Mouse (Mus musculus): Measurements from ENCODE around the gene St14. TPM values are rescaled to one million over a fixed set of nuclear protein-coding genes. Genes with fewer than 3 reads are reported as not detected.
"Not testable (repeated sequence)": the region's sequence is repeated elsewhere in the genome, so short reads cannot be mapped to it uniquely, and the experiment has no call there.

The St14 gene
- 0.96 and 1.3 TPM in 2 replicates for polyA plus RNA-seq (2015; fragmentation: Nextera tagmentation; extraction: Ambion mirVana)

DNA sequence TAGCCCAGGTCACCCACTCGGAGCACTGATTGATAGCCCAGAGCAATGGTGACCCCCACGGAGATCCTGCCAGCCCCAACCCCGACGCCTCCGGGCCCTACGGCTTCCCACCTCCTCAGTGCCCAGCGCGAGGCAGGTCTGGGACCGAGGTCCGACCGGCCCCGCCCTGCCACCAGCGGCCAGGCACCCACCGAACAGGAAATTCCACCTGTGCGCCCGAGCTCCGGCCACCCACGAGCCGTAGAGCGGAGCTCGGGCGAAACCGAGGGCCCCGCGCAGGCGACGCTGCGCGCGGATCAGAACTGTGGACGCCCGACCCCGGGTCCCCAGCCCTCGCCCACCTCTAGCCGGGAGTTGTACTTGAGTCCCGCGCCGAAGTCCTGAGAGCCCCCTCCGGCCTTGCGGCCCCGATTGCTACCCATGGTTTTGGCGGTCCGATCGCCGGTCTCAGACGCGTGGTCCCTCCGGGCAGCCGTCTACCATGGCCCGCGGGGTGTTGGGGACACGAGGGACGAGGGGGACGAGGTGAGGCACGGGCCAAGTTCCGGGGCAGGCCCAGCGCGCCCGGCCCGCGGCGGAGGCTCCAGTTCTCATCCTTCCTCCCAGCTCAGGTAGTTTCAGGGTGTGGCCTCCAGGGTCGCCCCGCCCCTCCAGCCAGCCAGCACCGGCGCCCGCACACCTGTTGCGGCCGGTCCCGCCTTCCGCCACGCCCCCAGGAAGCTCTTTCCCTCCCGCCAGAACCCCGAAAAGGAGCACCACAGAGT lies at the start of gene St14:
Gene St14, minus strand, starts transcription at position 649 of the 764 bp plus-strand sequence.
- Histone ChIP-seq H3K9me3 (replicated peaks; ENCODE audit: control insufficient read depth, low read length, poor library complexity, severe bottlenecking) (no peaks in the 10 kb centered on the region), H3K4me2 (ENCODE audit: low read length) (peak within 1 kb of the TSS; percentile 80), H3K36me3 (ENCODE audit: control insufficient read depth, insufficient read depth, low read length) (no peaks in the 10 kb centered on the region), H3K4me3 (ENCODE audit: low read depth, low read length) (peak within 1 kb of the TSS; percentile 45), H3K9ac (ENCODE audit: low read depth, low read length) (peak within 1 kb of the TSS; percentile 52), H3K27me3 (ENCODE audit: control insufficient read depth, insufficient read depth, low read depth, low read length) (peaks cover 34% of the 10 kb centered on the region), H3K4me1 (ENCODE audit: control insufficient read depth, insufficient read depth, low read length) (peaks cover 18% of the 10 kb centered on the region), H3K27ac (ENCODE audit: low read length) (no peak within 1 kb of the TSS)
- 1% methylated on average over 74 of the region's 74 CpGs for WGBS
- ATAC-seq: peak; percentile 44; the same call in 1 of the 2 replicates

DNA sequence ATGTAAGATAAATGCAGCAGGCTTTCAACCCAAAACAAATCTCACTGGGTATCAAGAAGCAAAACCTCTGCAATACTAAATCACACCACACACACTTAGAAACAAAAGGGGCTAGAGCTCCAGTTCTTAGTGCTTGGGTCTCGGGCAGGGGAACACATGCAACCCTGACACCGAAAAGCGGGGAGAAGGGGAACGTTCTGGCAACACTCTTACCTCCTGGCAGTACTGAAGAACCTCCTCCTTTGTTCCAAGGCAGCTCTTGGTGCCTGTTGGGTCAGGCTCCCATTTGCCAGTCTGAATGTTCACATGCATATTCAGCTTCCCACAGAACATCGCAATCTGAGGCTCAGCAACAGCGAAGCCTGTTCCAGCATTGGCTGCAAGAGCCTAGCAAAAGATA lies 46.0 kb upstream of the St14 start:
- Histone ChIP-seq H3K4me2 (ENCODE audit: low read length) (no peak overlapping the region), H3K4me3 (ENCODE audit: low read depth, low read length) (no peak overlapping the region), H3K9me3 (replicated peaks; ENCODE audit: control insufficient read depth, low read length, poor library complexity, severe bottlenecking) (no peaks in the 10 kb centered on the region), H3K27ac (ENCODE audit: low read length) (0 out of 2 replicates have a peak overlapping the region, but pooled peaks have one; percentile 30), H3K36me3 (ENCODE audit: control insufficient read depth, insufficient read depth, low read length) (no peaks in the 10 kb centered on the region), H3K9ac (ENCODE audit: low read depth, low read length) (no peak overlapping the region), H3K4me1 (ENCODE audit: control insufficient read depth, insufficient read depth, low read length) (no peaks in the 10 kb centered on the region), H3K27me3 (ENCODE audit: control insufficient read depth, insufficient read depth, low read depth, low read length) (no peaks in the 10 kb centered on the region)
- 85% methylated on average over 6 of the region's 6 CpGs for WGBS
- no peak for ATAC-seq

DNA sequence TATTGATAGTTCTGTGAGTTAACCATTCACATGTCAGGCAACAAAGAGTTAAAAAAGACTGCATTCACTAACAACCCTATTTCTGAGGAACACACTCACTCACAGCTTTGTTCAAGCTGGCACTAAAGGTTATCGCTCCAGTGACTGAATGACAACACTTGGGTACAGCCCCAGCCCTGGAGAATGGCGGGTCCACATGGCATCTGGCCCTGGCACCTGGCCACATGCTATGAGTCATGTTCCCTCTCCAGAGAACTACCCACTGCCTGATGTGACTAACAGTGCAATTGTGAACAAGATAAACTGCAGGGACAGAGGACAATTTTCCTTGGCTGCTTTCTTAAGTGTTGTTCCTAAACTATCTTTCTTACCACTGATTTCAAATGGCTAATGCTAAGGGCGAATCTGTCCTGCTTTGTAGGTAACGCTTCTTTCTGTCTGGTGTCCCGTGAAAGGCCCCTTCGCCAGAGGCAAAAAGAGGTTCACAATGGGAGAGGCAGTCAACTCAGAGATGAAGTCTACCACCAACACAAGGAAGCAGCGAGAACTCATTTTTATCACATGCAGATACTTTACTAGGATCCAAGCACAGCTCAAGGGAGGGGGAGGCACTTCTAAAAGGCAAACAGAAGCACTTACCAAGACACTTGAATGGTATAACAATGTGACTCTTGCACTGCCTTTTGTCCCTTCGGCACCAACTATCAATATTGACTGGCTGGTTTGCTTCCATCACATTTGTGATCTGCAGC lies 44.9 kb upstream of the St14 start:
- no peaks in the 10 kb centered on the region for H3K36me3 ChIP-seq (ENCODE audit: control insufficient read depth, insufficient read depth, low read length)
- H3K4me1 ChIP-seq (ENCODE audit: control insufficient read depth, insufficient read depth, low read length): no peaks in the 10 kb centered on the region
- no peaks in the 10 kb centered on the region for H3K27me3 ChIP-seq (ENCODE audit: control insufficient read depth, insufficient read depth, low read depth, low read length)
- H3K9me3 ChIP-seq (replicated peaks; ENCODE audit: control insufficient read depth, low read length, poor library complexity, severe bottlenecking): no peaks in the 10 kb centered on the region
- H3K4me2 ChIP-seq (ENCODE audit: low read length): no peak overlapping the region
- WGBS: 80% methylated on average over 8 of the region's 8 CpGs
- ATAC-seq: no peak
- H3K27ac ChIP-seq (ENCODE audit: low read length): no peak overlapping the region
- H3K9ac ChIP-seq (ENCODE audit: low read depth, low read length): no peak overlapping the region
- no peak overlapping the region for H3K4me3 ChIP-seq (ENCODE audit: low read depth, low read length)

DNA sequence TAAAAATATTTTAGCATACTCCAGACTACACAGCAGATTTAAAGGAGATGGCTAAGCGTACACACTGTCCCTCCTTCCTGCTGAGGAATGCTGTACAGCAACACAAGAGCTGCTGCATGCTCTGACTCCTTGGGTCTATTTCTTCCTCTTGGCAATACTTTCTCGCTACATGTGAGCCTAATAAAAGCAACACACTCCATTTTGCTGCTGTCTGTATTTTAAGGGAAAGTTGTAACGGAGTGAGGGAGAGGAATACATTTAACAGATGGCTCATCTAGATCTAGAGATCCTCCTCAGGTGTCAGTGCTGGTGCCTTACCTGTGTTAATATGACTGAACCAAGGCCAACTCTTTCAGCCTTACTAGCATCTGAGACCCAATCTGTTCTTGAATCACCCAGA lies 44.3 kb upstream of the St14 start:
- ATAC-seq: no peak
- Histone ChIP-seq H3K4me1 (ENCODE audit: control insufficient read depth, insufficient read depth, low read length) (no peaks in the 10 kb centered on the region), H3K9me3 (replicated peaks; ENCODE audit: control insufficient read depth, low read length, poor library complexity, severe bottlenecking) (no peaks in the 10 kb centered on the region), H3K27ac (ENCODE audit: low read length) (no peak overlapping the region), H3K4me2 (ENCODE audit: low read length) (no peak overlapping the region), H3K27me3 (ENCODE audit: control insufficient read depth, insufficient read depth, low read depth, low read length) (no peaks in the 10 kb centered on the region), H3K4me3 (ENCODE audit: low read depth, low read length) (no peak overlapping the region), H3K9ac (ENCODE audit: low read depth, low read length) (no peak overlapping the region), H3K36me3 (ENCODE audit: control insufficient read depth, insufficient read depth, low read length) (no peaks in the 10 kb centered on the region)
- WGBS: 90% methylated on average over 3 of the region's 3 CpGs

DNA sequence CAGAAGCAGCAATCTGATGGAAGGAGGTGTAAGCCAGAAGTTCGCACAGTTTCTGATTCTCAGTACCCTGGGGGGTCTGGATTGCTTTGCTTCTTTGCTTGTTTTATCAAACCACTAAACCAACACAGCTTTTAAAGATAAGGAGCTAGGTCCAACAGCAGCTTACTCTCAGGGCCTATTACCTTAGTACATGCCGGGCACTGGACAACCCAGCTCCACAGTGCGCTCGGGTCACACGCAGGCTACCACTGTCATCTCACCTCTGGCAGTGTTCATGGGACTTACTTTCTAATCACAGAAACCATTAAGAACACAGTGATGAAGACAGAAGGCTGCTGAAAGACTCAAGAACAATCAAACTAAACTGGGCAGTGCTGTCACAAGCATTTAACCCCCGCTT lies 43.7 kb upstream of the St14 start:
- H3K9ac ChIP-seq (ENCODE audit: low read depth, low read length): no peak overlapping the region
- no peaks in the 10 kb centered on the region for H3K9me3 ChIP-seq (replicated peaks; ENCODE audit: control insufficient read depth, low read length, poor library complexity, severe bottlenecking)
- WGBS: 93% methylated on average over 6 of the region's 6 CpGs
- no peak overlapping the region for H3K4me3 ChIP-seq (ENCODE audit: low read depth, low read length)
- ATAC-seq: no peak
- H3K4me2 ChIP-seq (ENCODE audit: low read length): no peak overlapping the region
- no peak overlapping the region for H3K27ac ChIP-seq (ENCODE audit: low read length)
- H3K4me1 ChIP-seq (ENCODE audit: control insufficient read depth, insufficient read depth, low read length): no peaks in the 10 kb centered on the region
- 0 out of 2 replicates have a peak, but pooled peaks cover 1% of the 10 kb centered on the region for H3K36me3 ChIP-seq (ENCODE audit: control insufficient read depth, insufficient read depth, low read length)
- no peaks in the 10 kb centered on the region for H3K27me3 ChIP-seq (ENCODE audit: control insufficient read depth, insufficient read depth, low read depth, low read length)

DNA sequence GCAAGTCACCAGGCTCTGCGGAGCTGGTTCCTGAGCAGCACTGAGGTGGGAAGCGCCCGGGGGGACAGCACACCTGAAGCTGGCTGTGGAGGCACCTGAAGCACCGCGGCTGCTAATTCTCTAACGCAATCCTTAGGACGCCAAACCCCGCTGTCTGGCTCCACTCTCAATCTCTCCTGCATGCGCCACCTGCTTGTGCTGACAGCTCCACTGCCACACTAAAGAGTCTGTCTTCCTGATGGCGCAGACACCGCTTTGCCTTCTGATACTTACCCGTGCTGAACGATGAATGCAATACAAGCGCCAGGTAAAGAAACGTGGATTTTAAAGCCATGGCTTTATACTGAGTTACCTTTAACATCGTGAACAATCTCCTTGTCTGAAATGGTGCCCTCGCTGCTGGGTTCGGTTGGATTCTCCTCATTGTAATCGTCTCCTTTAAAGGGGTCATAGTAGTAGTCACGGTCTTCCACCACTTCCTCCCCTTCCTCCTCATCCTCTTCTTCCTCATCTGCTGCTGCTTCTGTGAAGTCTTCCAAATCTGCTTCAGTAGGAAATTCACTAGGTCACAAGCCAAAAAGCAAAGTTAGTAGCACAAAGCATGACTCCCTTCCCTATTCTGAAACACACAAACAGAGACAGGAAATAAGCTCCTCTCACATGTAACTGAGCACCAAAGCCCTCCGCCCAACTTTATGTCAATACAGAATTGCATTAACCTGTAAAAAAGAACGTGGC lies 36.9 kb upstream of the St14 start:
- H3K4me1 ChIP-seq (ENCODE audit: control insufficient read depth, insufficient read depth, low read length): no peaks in the 10 kb centered on the region
- H3K36me3 ChIP-seq (ENCODE audit: control insufficient read depth, insufficient read depth, low read length): peaks cover 20% of the 10 kb centered on the region
- no peak for ATAC-seq
- no peak overlapping the region for H3K4me3 ChIP-seq (ENCODE audit: low read depth, low read length)
- no peak overlapping the region for H3K27ac ChIP-seq (ENCODE audit: low read length)
- no peak overlapping the region for H3K9ac ChIP-seq (ENCODE audit: low read depth, low read length)
- H3K4me2 ChIP-seq (ENCODE audit: low read length): no peak overlapping the region
- H3K27me3 ChIP-seq (ENCODE audit: control insufficient read depth, insufficient read depth, low read depth, low read length): no peaks in the 10 kb centered on the region
- 93% methylated on average over 22 of the region's 22 CpGs for WGBS
- no peaks in the 10 kb centered on the region for H3K9me3 ChIP-seq (replicated peaks; ENCODE audit: control insufficient read depth, low read length, poor library complexity, severe bottlenecking)

DNA sequence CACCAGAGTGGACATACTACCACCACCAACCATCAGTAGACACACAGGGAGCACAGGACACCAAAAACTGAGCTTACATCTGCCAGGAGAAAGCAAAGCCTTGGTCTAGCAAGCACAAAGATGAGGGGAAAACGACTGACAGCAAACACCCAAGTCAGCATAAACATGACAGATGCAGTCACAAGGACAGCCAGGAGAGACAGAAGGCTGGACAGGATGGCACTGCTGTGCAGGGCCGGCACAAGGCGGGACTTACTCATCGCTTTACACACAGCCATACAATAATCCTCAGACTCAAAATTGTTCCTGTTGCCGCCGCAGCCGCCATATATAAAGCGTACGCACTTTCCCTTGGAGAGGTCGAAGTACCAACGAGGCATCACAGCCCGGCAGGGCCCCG lies 35.7 kb upstream of the St14 start:
- Histone ChIP-seq H3K27ac (ENCODE audit: low read length) (no peak overlapping the region), H3K27me3 (ENCODE audit: control insufficient read depth, insufficient read depth, low read depth, low read length) (no peaks in the 10 kb centered on the region), H3K9ac (ENCODE audit: low read depth, low read length) (no peak overlapping the region), H3K4me2 (ENCODE audit: low read length) (no peak overlapping the region), H3K36me3 (ENCODE audit: control insufficient read depth, insufficient read depth, low read length) (peaks cover 20% of the 10 kb centered on the region), H3K9me3 (replicated peaks; ENCODE audit: control insufficient read depth, low read length, poor library complexity, severe bottlenecking) (no peaks in the 10 kb centered on the region), H3K4me3 (ENCODE audit: low read depth, low read length) (no peak overlapping the region), H3K4me1 (ENCODE audit: control insufficient read depth, insufficient read depth, low read length) (no peaks in the 10 kb centered on the region)
- 93% methylated on average over 13 of the region's 13 CpGs for WGBS
- ATAC-seq: no peak

DNA sequence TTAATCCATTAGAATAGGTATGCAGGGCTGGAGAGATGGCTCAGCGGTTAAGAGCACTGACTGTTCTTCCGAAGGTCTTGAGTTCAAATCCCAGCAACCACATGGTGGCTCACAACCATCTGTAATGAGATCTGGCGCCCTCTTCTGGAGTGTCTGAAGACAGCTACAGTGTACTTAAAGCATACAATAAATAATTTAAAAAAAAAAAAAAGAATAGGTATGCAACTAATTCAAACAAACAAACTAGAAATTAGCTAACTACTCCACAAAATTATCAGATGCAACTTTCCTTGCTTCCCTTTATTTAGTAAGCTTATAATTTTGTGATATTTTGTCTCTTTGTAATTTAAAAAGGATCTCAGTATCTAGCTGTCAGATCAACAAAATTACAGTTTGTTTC lies 33.9 kb upstream of the St14 start:
- not testable (repeated sequence) for H3K4me3 ChIP-seq (ENCODE audit: low read depth, low read length); H3K9me3 ChIP-seq (replicated peaks; ENCODE audit: control insufficient read depth, low read length, poor library complexity, severe bottlenecking); H3K4me1 ChIP-seq (ENCODE audit: control insufficient read depth, insufficient read depth, low read length); ATAC-seq; H3K9ac ChIP-seq (ENCODE audit: low read depth, low read length); H3K27me3 ChIP-seq (ENCODE audit: control insufficient read depth, insufficient read depth, low read depth, low read length); H3K27ac ChIP-seq (ENCODE audit: low read length); H3K4me2 ChIP-seq (ENCODE audit: low read length)
- peaks cover 32% of the 10 kb centered on the region for H3K36me3 ChIP-seq (ENCODE audit: control insufficient read depth, insufficient read depth, low read length)
- WGBS: 82% methylated on average over 3 of the region's 3 CpGs
